20 mouse cellular contexts compared by ENCODE assay signal in genomic region chr14:54416830-54417229, GRCm38 (mm10). TPM values are rescaled to one million over a fixed set of nuclear protein-coding genes. Genes with fewer than 3 reads are reported as not detected.
A peak's percentile ranks its signal among the peaks of the same experiment; 100 is the strongest.
DNase-seq lines count a peak whose midpoint lies in the region; ATAC-seq and TF ChIP-seq lines count a peak whose summit lies in the region.
"Had no signal": no experiment of that assay in that cellular context is flagged by ENCODE, and none has a peak within 500 bp of the region (broad histone marks: within the 10 kb centered on the region; RNA-seq: fewer than 3 reads in every experiment).

No protein-coding gene starts in this region.

- H3K4me1 ChIP-seq in heart, embryonic 11.5 days (ENCODE audit: control insufficient read depth, insufficient read depth, low read length), result peaks cover 23% of the 10 kb centered on the region
- peaks cover 40% of the 10 kb centered on the region for H3K4me1 ChIP-seq in lung, embryonic 15.5 days
- H3K4me1 ChIP-seq in MEL (ENCODE audit: control insufficient read depth in 1 of 2, insufficient read depth in 2 of 2, low read length in 2 of 2), result peaks cover 3 to 18% of the 10 kb centered on the region in 2 experiments
- peaks cover 25% of the 10 kb centered on the region for H3K4me1 ChIP-seq in liver, postnatal 0 days (ENCODE audit: insufficient read depth)

- TF ChIP-seq EP300 in MEL (IDR thresholded peaks at IDR 0.05; ENCODE audit: low read depth in 1 of 2, low read length in 2 of 2), result no peak
- TF ChIP-seq EP300 in liver, postnatal 0 days (IDR thresholded peaks at IDR 0.05; ENCODE audit: low read depth), result no peak

- no peak for DNase-seq in heart, postnatal 14 days
- no peak for DNase-seq in lung, postnatal 14 days
- DNase-seq in MEL (ENCODE audit: low read depth, low spot score), result peak; percentile 77
- DNase-seq in liver, postnatal 0 days, result no peak
- DNase-seq in retina, postnatal 1 day, result no peak
- DNase-seq: adrenal gland, postnatal 25 days; B cell, adult 2 months; cerebellum, adult 2 months; heart, postnatal 10 days; kidney, postnatal 36 days; left cerebral cortex, postnatal 4 days; lung, adult 18-20 months; thymus, postnatal 4 days had no signal

- H3K27me3 ChIP-seq in heart, embryonic 11.5 days (ENCODE audit: control insufficient read depth, insufficient read depth, low read length), result no peaks in the 10 kb centered on the region
- H3K27me3 ChIP-seq in lung, embryonic 15.5 days, result no peaks in the 10 kb centered on the region
- no peaks in the 10 kb centered on the region for H3K27me3 ChIP-seq in MEL (ENCODE audit: control insufficient read depth in 1 of 2, insufficient read depth in 2 of 2, low read length in 2 of 2)
- no peaks in the 10 kb centered on the region for H3K27me3 ChIP-seq in liver, postnatal 0 days (ENCODE audit: insufficient read depth, low read length)

- no peak overlapping the region; the same call in 1 of the 2 replicates for H3K9ac ChIP-seq in heart, embryonic 11.5 days (ENCODE audit: low read depth, low read length)
- H3K9ac ChIP-seq in lung, embryonic 15.5 days, result no peak overlapping the region
- peak overlapping the region; percentile 86 for H3K9ac ChIP-seq in MEL (ENCODE audit: control insufficient read depth, low read depth, low read length, poor library complexity, severe bottlenecking)
- no peak overlapping the region; the same call in 1 of the 2 replicates for H3K9ac ChIP-seq in liver, postnatal 0 days (replicated peaks)
- H3K9ac ChIP-seq: hindbrain, embryonic 15.5 days had no signal

- 65% methylated on average over 4 of the region's 4 CpGs for WGBS in heart, embryonic 11.5 days (ENCODE audit: insufficient replicate concordance)
- 78% methylated on average over 4 of the region's 4 CpGs for WGBS in lung, embryonic 15.5 days
- 75% methylated on average over 4 of the region's 4 CpGs for WGBS in liver, postnatal 0 days (ENCODE audit: insufficient replicate concordance)

- peak overlapping the region; percentile 13; the same call in 1 of the 2 replicates for H3K4me3 ChIP-seq in heart, embryonic 11.5 days (ENCODE audit: low read depth, low read length)
- no peak overlapping the region for H3K4me3 ChIP-seq in lung, embryonic 15.5 days
- peak overlapping the region; percentile 64 to 75 for H3K4me3 ChIP-seq in MEL (ENCODE audit: control insufficient read depth in 1 of 2, insufficient read depth in 1 of 2, low read depth in 2 of 2, low read length in 2 of 2)
- H3K4me3 ChIP-seq in liver, postnatal 0 days (ENCODE audit: low read depth, low read length), result peak overlapping the region; percentile 20

- H3K36me3 ChIP-seq in heart, embryonic 11.5 days (ENCODE audit: control insufficient read depth, insufficient read depth, low read length), result no peaks in the 10 kb centered on the region
- no peaks in the 10 kb centered on the region for H3K36me3 ChIP-seq in lung, embryonic 15.5 days
- peaks cover 0 to 13% of the 10 kb centered on the region in 2 experiments; a peak in 2 of 4 replicates for H3K36me3 ChIP-seq in MEL (ENCODE audit: control insufficient read depth in 1 of 2, insufficient read depth in 2 of 2, low read length in 2 of 2)
- no peaks in the 10 kb centered on the region for H3K36me3 ChIP-seq in liver, postnatal 0 days (replicated peaks; ENCODE audit: insufficient read depth, low read length)
- H3K36me3 ChIP-seq: hindbrain, embryonic 15.5 days had no signal

- TF ChIP-seq RAD21 in MEL (IDR thresholded peaks at IDR 0.05; ENCODE audit: low read depth, low read length), result no peak

- no peak overlapping the region for H3K27ac ChIP-seq in heart, embryonic 11.5 days (ENCODE audit: low read depth, low read length)
- H3K27ac ChIP-seq in lung, embryonic 15.5 days, result peak overlapping the region; percentile 32
- peak overlapping the region; percentile 89 for H3K27ac ChIP-seq in MEL (ENCODE audit: control insufficient read depth, low read depth, low read length)
- H3K27ac ChIP-seq in liver, postnatal 0 days (ENCODE audit: low read depth), result no peak overlapping the region
- H3K27ac ChIP-seq: hindbrain, embryonic 15.5 days had no signal

- TF ChIP-seq POLR2A in MEL (IDR thresholded peaks at IDR 0.05; ENCODE audit: control insufficient read depth in 1 of 2, insufficient read depth in 1 of 2, low read depth in 1 of 2, low read length in 2 of 2, poor library complexity in 1 of 2), result no peak

- no peaks in the 10 kb centered on the region for H3K9me3 ChIP-seq in heart, embryonic 11.5 days (replicated peaks; ENCODE audit: control insufficient read depth, low read length)
- no peaks in the 10 kb centered on the region for H3K9me3 ChIP-seq in lung, embryonic 15.5 days
- H3K9me3 ChIP-seq in MEL (replicated peaks; ENCODE audit: insufficient read depth, low read length), result no peaks in the 10 kb centered on the region
- no peaks in the 10 kb centered on the region for H3K9me3 ChIP-seq in liver, postnatal 0 days (ENCODE audit: low read length)
- H3K9me3 ChIP-seq: hindbrain, embryonic 15.5 days had no signal

- ATAC-seq in heart, embryonic 11.5 days (replicated peaks; ENCODE audit: insufficient number of reproducible peaks, low FRiP score, low TSS enrichment), result no peak
- ATAC-seq in lung, embryonic 15.5 days (ENCODE audit: borderline replicate concordance, extremely low read depth, low FRiP score, low TSS enrichment), result no peak
- no peak for ATAC-seq in liver, postnatal 0 days
- ATAC-seq in CD4-positive, CD25-positive, alpha-beta regulatory T cell, adult 4 months, result no peak
- ATAC-seq: forebrain, embryonic 14.5 days; intestine, postnatal 0 days; midbrain, embryonic 16.5 days had no signal

- TF ChIP-seq CTCF in MEL (IDR thresholded peaks at IDR 0.05 in 2 of 3, conservative IDR thresholded peaks at IDR 0.05 in 1 of 3; ENCODE audit: control insufficient read depth in 1 of 3, insufficient read depth in 1 of 3, low read depth in 2 of 3, low read length in 3 of 3, poor library complexity in 1 of 3, severe bottlenecking in 1 of 3), result no peak
- TF ChIP-seq CTCF in liver, postnatal 0 days (IDR thresholded peaks at IDR 0.05; ENCODE audit: low read depth), result no peak

- peaks cover 12% of the 10 kb centered on the region for H3K79me2 ChIP-seq in MEL (ENCODE audit: control insufficient read depth, insufficient read depth, low read length, poor library complexity)

- intact Hi-C loops in heart, postnatal 14 days (cut with DNase I), result loop anchor here (10.0 kb wide), 1 partner anchor 352 kb away; no protein-coding TSS in a partner anchor

- H3K4me2 ChIP-seq in heart, embryonic 11.5 days, result peak overlapping the region; percentile 62; the same call in 1 of the 2 replicates
- H3K4me2 ChIP-seq in lung, embryonic 15.5 days, result no peak overlapping the region
- peak overlapping the region; percentile 76 for H3K4me2 ChIP-seq in liver, postnatal 0 days (ENCODE audit: low read depth, low read length)

RNA-seq across cellular contexts. Expression of gene Slc7a7, which starts 0.8 kb away (rescaled TPM):
- polyA plus RNA-seq in heart, embryonic 11.5 days (2014; fragmentation: Nextera tagmentation; extraction: Ambion mirVana), result 8.0 TPM in 2 replicates
- 1 to 10 TPM; 6.2 to 6.5 TPM for total RNA-seq in heart, postnatal 14 days (2021)
- 10.7 and 11.9 TPM in 2 replicates for polyA plus RNA-seq in lung, embryonic 15.5 days (2015; fragmentation: Nextera tagmentation; extraction: Ambion mirVana)
- 20.1 and 42.4 TPM in 2 replicates for total RNA-seq in MEL (2012; rRNA removed)
- polyA plus RNA-seq in MEL (2012; ENCODE audit: insufficient read depth in 1 of 2, insufficient read length in 2 of 2, low read depth in 1 of 2, low replicate concordance in 2 of 2, missing spikeins in 1 of 2), result 10 to 100 TPM in 1 of 2 experiments, not detected in 1; 65.6 TPM
- polyA plus RNA-seq in liver, postnatal 0 days (2015; fragmentation: Nextera tagmentation; extraction: Ambion mirVana), result 5.0 and 5.1 TPM in 2 replicates
- polyA plus RNA-seq in CD4-positive, CD25-positive, alpha-beta regulatory T cell, adult 4 months (2017; shearing (Covaris generic)), result 1 to 10 TPM; 1.2 to 1.3 TPM

RNA-seq across cellular contexts. Expression of gene Mrpl52, which starts 9.9 kb away (rescaled TPM):
- polyA plus RNA-seq in heart, embryonic 11.5 days (2014; fragmentation: Nextera tagmentation; extraction: Ambion mirVana), result 242 and 250 TPM in 2 replicates
- 100 to 1,000 TPM; 102 to 116 TPM for total RNA-seq in heart, postnatal 14 days (2021)
- polyA plus RNA-seq in lung, embryonic 15.5 days (2015; fragmentation: Nextera tagmentation; extraction: Ambion mirVana), result 268 and 271 TPM in 2 replicates
- total RNA-seq in MEL (2012; rRNA removed), result 473 and 532 TPM in 2 replicates
- polyA plus RNA-seq in MEL (2012; ENCODE audit: insufficient read depth in 1 of 2, insufficient read length in 2 of 2, low read depth in 1 of 2, low replicate concordance in 2 of 2, missing spikeins in 1 of 2), result 100 to 1,000 TPM in 1 of 2 experiments, not detected in 1; 469 TPM
- polyA plus RNA-seq in liver, postnatal 0 days (2015; fragmentation: Nextera tagmentation; extraction: Ambion mirVana), result 261 and 284 TPM in 2 replicates
- polyA plus RNA-seq in CD4-positive, CD25-positive, alpha-beta regulatory T cell, adult 4 months (2017; shearing (Covaris generic)), result 100 to 1,000 TPM; 216 to 249 TPM

RNA-seq across cellular contexts. Expression of gene Mmp14, which starts 14.6 kb away (rescaled TPM):
- polyA plus RNA-seq in heart, embryonic 11.5 days (2014; fragmentation: Nextera tagmentation; extraction: Ambion mirVana), result 84.3 and 90.2 TPM in 2 replicates
- total RNA-seq in heart, postnatal 14 days (2021), result 10 to 100 TPM; 53.6 to 60.0 TPM
- 180 and 182 TPM in 2 replicates for polyA plus RNA-seq in lung, embryonic 15.5 days (2015; fragmentation: Nextera tagmentation; extraction: Ambion mirVana)
- 19.4 and 20.1 TPM in 2 replicates for total RNA-seq in MEL (2012; rRNA removed)
- 10 to 100 TPM in 1 of 2 experiments, not detected in 1; 29.9 TPM for polyA plus RNA-seq in MEL (2012; ENCODE audit: insufficient read depth in 1 of 2, insufficient read length in 2 of 2, low read depth in 1 of 2, low replicate concordance in 2 of 2, missing spikeins in 1 of 2)
- polyA plus RNA-seq in liver, postnatal 0 days (2015; fragmentation: Nextera tagmentation; extraction: Ambion mirVana), result 38.1 and 39.8 TPM in 2 replicates
- not detected for polyA plus RNA-seq in CD4-positive, CD25-positive, alpha-beta regulatory T cell, adult 4 months (2017; shearing (Covaris generic))

RNA-seq across cellular contexts. Expression of gene Lrp10, which starts 47.1 kb away (rescaled TPM):
- polyA plus RNA-seq in heart, embryonic 11.5 days (2014; fragmentation: Nextera tagmentation; extraction: Ambion mirVana), result 31.8 and 35.2 TPM in 2 replicates
- total RNA-seq in heart, postnatal 14 days (2021), result 10 to 100 TPM; 63.2 to 65.6 TPM
- 51.5 and 57.5 TPM in 2 replicates for polyA plus RNA-seq in lung, embryonic 15.5 days (2015; fragmentation: Nextera tagmentation; extraction: Ambion mirVana)
- 53.6 and 55.4 TPM in 2 replicates for total RNA-seq in MEL (2012; rRNA removed)
- 100 to 1,000 TPM in 1 of 2 experiments, not detected in 1; 110 TPM for polyA plus RNA-seq in MEL (2012; ENCODE audit: insufficient read depth in 1 of 2, insufficient read length in 2 of 2, low read depth in 1 of 2, low replicate concordance in 2 of 2, missing spikeins in 1 of 2)
- 20.9 and 25.3 TPM in 2 replicates for polyA plus RNA-seq in liver, postnatal 0 days (2015; fragmentation: Nextera tagmentation; extraction: Ambion mirVana)
- 10 to 100 TPM; 59.9 to 60.2 TPM for polyA plus RNA-seq in CD4-positive, CD25-positive, alpha-beta regulatory T cell, adult 4 months (2017; shearing (Covaris generic))

RNA-seq across cellular contexts. Expression of gene Oxa1l, which starts 56.2 kb away (rescaled TPM):
- 61.7 and 62.5 TPM in 2 replicates for polyA plus RNA-seq in heart, embryonic 11.5 days (2014; fragmentation: Nextera tagmentation; extraction: Ambion mirVana)
- 100 to 1,000 TPM; 116 to 125 TPM for total RNA-seq in heart, postnatal 14 days (2021)
- polyA plus RNA-seq in lung, embryonic 15.5 days (2015; fragmentation: Nextera tagmentation; extraction: Ambion mirVana), result 38.3 and 41.6 TPM in 2 replicates
- total RNA-seq in MEL (2012; rRNA removed), result 43.3 TPM in 2 replicates
- polyA plus RNA-seq in MEL (2012; ENCODE audit: insufficient read depth in 1 of 2, insufficient read length in 2 of 2, low read depth in 1 of 2, low replicate concordance in 2 of 2, missing spikeins in 1 of 2), result 100 to 1,000 TPM in 1 of 2 experiments, not detected in 1; 143 TPM
- polyA plus RNA-seq in liver, postnatal 0 days (2015; fragmentation: Nextera tagmentation; extraction: Ambion mirVana), result 27.4 and 28.9 TPM in 2 replicates
- polyA plus RNA-seq in CD4-positive, CD25-positive, alpha-beta regulatory T cell, adult 4 months (2017; shearing (Covaris generic)), result 10 to 100 TPM; 77.4 to 80.4 TPM

Comparison
In these comparisons a context has a peak if more than half of its experiments do, and no peak if none do; other contexts are left out.
1. H3K27ac ChIP-seq: peak in lung, embryonic 15.5 days (single experiment) and MEL (single experiment); none in heart, embryonic 11.5 days (single experiment) and liver, postnatal 0 days (single experiment).